Mouse (Mus musculus) limb, embryonic 10.5 days (tissue): Measurements from ENCODE around the gene Ptch2. TPM values are rescaled to one million over a fixed set of nuclear protein-coding genes. Genes with fewer than 3 reads are reported as not detected.

Source experiments
- DNase-seq: peaks from one replicate; pipeline ENCODE4 v3.0.0-alpha.2; 2017; ENCODE audit warnings: low spot score
- H3K27ac ChIP-seq: fragments of 300-500 bp; sonication (generic); 2 replicates; pipeline ENCODE4 v1.5.1; 2016; ENCODE audit warnings: mild to moderate bottlenecking
- H3K27me3 ChIP-seq: fragments of 300-500 bp; sonication (generic); 2 replicates; pipeline ENCODE4 v1.6.1; 2016; ENCODE audit warnings: low read depth, mild to moderate bottlenecking; ENCODE audit not compliant: poor library complexity, severe bottlenecking
- H3K36me3 ChIP-seq: fragments of 300-500 bp; sonication (generic); 2 replicates; pipeline ENCODE4 v1.6.1; 2016; ENCODE audit warnings: mild to moderate bottlenecking, moderate library complexity
- H3K4me1 ChIP-seq: fragments of 300-500 bp; sonication (generic); 2 replicates; pipeline ENCODE4 v1.6.1; 2016
- H3K4me3 ChIP-seq: fragments of 300-500 bp; sonication (generic); 2 replicates; pipeline ENCODE4 v1.5.1; 2016; ENCODE audit warnings: mild to moderate bottlenecking, moderate library complexity
- H3K9me3 ChIP-seq: fragments of 300-500 bp; sonication (generic); replicated peaks from 2 replicates; pipeline ENCODE4 v1.6.1; 2016; ENCODE audit warnings: mild to moderate bottlenecking
- WGBS: fragments of 180-500 bp; shearing (Covaris S2); methylation state at CpG from one replicate; pipeline ENCODE4 v1.1.7; 2016; 5-methylcytosine and 5-hydroxymethylcytosine counted together
- polyA plus RNA-seq: library from polyadenylated mRNA; unstranded; fragments of >200 nt; fragmentation: Nextera tagmentation; extraction: Ambion mirVana; gene quantifications from 2 replicates; pipeline ENCODE4 v1.2.1, GENCODE M21; 2016

The Ptch2 gene
- polyA plus RNA-seq, 1 experiment from 2014 or later: 8.4 TPM

- Histone ChIP-seq H3K36me3 (peaks cover 43% of the 10 kb centered on the region), H3K27me3 (no peaks in the 10 kb centered on the region), H3K4me1 (no peaks in the 10 kb centered on the region), H3K27ac (no peak overlapping the region), H3K9me3 (no peaks in the 10 kb centered on the region), H3K4me3 (no peak overlapping the region)
- 72% methylated on average over 7 of the region's 7 CpGs for WGBS
- DNase-seq: no peak
These were observed 7.8 kb upstream of the Ptch2 start for GRCm38 (mm10) chr4:117087948-117088640.

GRCm38 (mm10) chr4:117090586-117090985 is 5.3 kb upstream of the Ptch2 start:
- Histone ChIP-seq H3K4me3 (no peak overlapping the region), H3K27me3 (no peaks in the 10 kb centered on the region), H3K4me1 (peaks cover 13% of the 10 kb centered on the region), H3K27ac (no peak overlapping the region), H3K36me3 (peaks cover 25% of the 10 kb centered on the region), H3K9me3 (no peaks in the 10 kb centered on the region)
- 79% methylated on average over 7 of the region's 7 CpGs for WGBS
- DNase-seq: no peak

GRCm38 (mm10) chr4:117094626-117095361 is 1.1 kb upstream of the Ptch2 start:
- no peak for DNase-seq
- peak overlapping the region; percentile 77; the same call in 1 of the 2 replicates for H3K4me3 ChIP-seq
- H3K27me3 ChIP-seq: no peaks in the 10 kb centered on the region
- H3K36me3 ChIP-seq: peaks cover 3% of the 10 kb centered on the region
- 77% methylated on average over 3 of the region's 3 CpGs for WGBS
- peaks cover 45% of the 10 kb centered on the region for H3K4me1 ChIP-seq
- H3K27ac ChIP-seq: peak overlapping the region; percentile 91
- no peaks in the 10 kb centered on the region for H3K9me3 ChIP-seq

GRCm38 (mm10) chr4:117096666-117097065 is 791 bp downstream of the Ptch2 start:
- no peaks in the 10 kb centered on the region for H3K9me3 ChIP-seq
- H3K4me3 ChIP-seq: peak overlapping the region; percentile 77
- 22% methylated on average over 5 of the region's 5 CpGs for WGBS
- H3K36me3 ChIP-seq: peaks cover 19% of the 10 kb centered on the region
- no peak for DNase-seq
- H3K4me1 ChIP-seq: peaks cover 51% of the 10 kb centered on the region
- H3K27ac ChIP-seq: peak overlapping the region; percentile 91
- H3K27me3 ChIP-seq: no peaks in the 10 kb centered on the region

- 74% methylated on average over 8 of the region's 8 CpGs for WGBS
- Histone ChIP-seq H3K9me3 (no peaks in the 10 kb centered on the region), H3K27ac (peak overlapping the region; percentile 58), H3K27me3 (no peaks in the 10 kb centered on the region), H3K4me3 (peak overlapping the region; percentile 77; the same call in 1 of the 2 replicates), H3K36me3 (peaks cover 28% of the 10 kb centered on the region), H3K4me1 (peaks cover 53% of the 10 kb centered on the region)
- DNase-seq: no peak
These were observed 2.3 kb downstream of the Ptch2 start for GRCm38 (mm10) chr4:117097969-117098763.

- Histone ChIP-seq H3K4me1 (peaks cover 53% of the 10 kb centered on the region), H3K36me3 (peaks cover 28% of the 10 kb centered on the region), H3K9me3 (no peaks in the 10 kb centered on the region), H3K27me3 (no peaks in the 10 kb centered on the region), H3K4me3 (no peak overlapping the region), H3K27ac (peak overlapping the region; percentile 58; the same call in 1 of the 2 replicates)
- no peak for DNase-seq
- 95% methylated on average over 2 of the region's 2 CpGs for WGBS
These were observed 2.8 kb downstream of the Ptch2 start for GRCm38 (mm10) chr4:117098764-117099036.

GRCm38 (mm10) chr4:117100036-117100435 is 4.2 kb downstream of the Ptch2 start:
- H3K36me3 ChIP-seq: peaks cover 41% of the 10 kb centered on the region
- H3K9me3 ChIP-seq: no peaks in the 10 kb centered on the region
- H3K27ac ChIP-seq: no peak overlapping the region
- no peaks in the 10 kb centered on the region for H3K27me3 ChIP-seq
- peaks cover 46% of the 10 kb centered on the region for H3K4me1 ChIP-seq
- no peak for DNase-seq
- H3K4me3 ChIP-seq: no peak overlapping the region
- WGBS: 79% methylated on average over 4 of the region's 4 CpGs

- DNase-seq: no peak
- peak overlapping the region; percentile 32; the same call in 1 of the 2 replicates for H3K27ac ChIP-seq
- H3K27me3 ChIP-seq: no peaks in the 10 kb centered on the region
- 48% methylated on average over 7 of the region's 7 CpGs for WGBS
- no peak overlapping the region for H3K4me3 ChIP-seq
- no peaks in the 10 kb centered on the region for H3K9me3 ChIP-seq
- peaks cover 50% of the 10 kb centered on the region for H3K36me3 ChIP-seq
- H3K4me1 ChIP-seq: peaks cover 34% of the 10 kb centered on the region
These were observed 5.3 kb downstream of the Ptch2 start for GRCm38 (mm10) chr4:117101218-117101617.

GRCm38 (mm10) chr4:117104672-117105071 is 8.8 kb downstream of the Ptch2 start:
- no peak for DNase-seq
- 82% methylated on average over 10 of the region's 10 CpGs for WGBS
- Histone ChIP-seq H3K27ac (no peak overlapping the region), H3K4me3 (no peak overlapping the region), H3K36me3 (peaks cover 81% of the 10 kb centered on the region), H3K27me3 (no peaks in the 10 kb centered on the region), H3K4me1 (peaks cover 9% of the 10 kb centered on the region), H3K9me3 (no peaks in the 10 kb centered on the region)

GRCm38 (mm10) chr4:117105127-117105526 is 9.3 kb downstream of the Ptch2 start:
- WGBS: 71% methylated on average over 10 of the region's 10 CpGs
- H3K36me3 ChIP-seq: peaks cover 81% of the 10 kb centered on the region

GRCm38 (mm10) chr4:117107813-117108523 is 12.1 kb downstream of the Ptch2 start:
- H3K4me3 ChIP-seq: no peak overlapping the region
- WGBS: 91% methylated on average over 18 of the region's 18 CpGs
- no peaks in the 10 kb centered on the region for H3K4me1 ChIP-seq
- no peaks in the 10 kb centered on the region for H3K9me3 ChIP-seq
- H3K27ac ChIP-seq: no peak overlapping the region
- no peak for DNase-seq
- H3K36me3 ChIP-seq: peaks cover 86% of the 10 kb centered on the region
- no peaks in the 10 kb centered on the region for H3K27me3 ChIP-seq

More at GRCm38 (mm10) chr4:117105127-117105526, 9.3 kb downstream of the Ptch2 start:
- Histone ChIP-seq H3K4me3 (no peak overlapping the region), H3K27ac (no peak overlapping the region), H3K9me3 (no peaks in the 10 kb centered on the region), H3K27me3 (no peaks in the 10 kb centered on the region), H3K4me1 (peaks cover 9% of the 10 kb centered on the region)
- DNase-seq: no peak

- WGBS: 96% methylated on average over 6 of the region's 6 CpGs
- no peaks in the 10 kb centered on the region for H3K9me3 ChIP-seq
- no peaks in the 10 kb centered on the region for H3K27me3 ChIP-seq
- no peak overlapping the region for H3K4me3 ChIP-seq
- H3K27ac ChIP-seq: no peak overlapping the region
- no peak for DNase-seq
- H3K4me1 ChIP-seq: no peaks in the 10 kb centered on the region
- peaks cover 91% of the 10 kb centered on the region for H3K36me3 ChIP-seq
These were observed 12.6 kb downstream of the Ptch2 start for GRCm38 (mm10) chr4:117108524-117108849.
